ENCODE assay signal across 8 mouse cellular contexts in the genomic region with DNA sequence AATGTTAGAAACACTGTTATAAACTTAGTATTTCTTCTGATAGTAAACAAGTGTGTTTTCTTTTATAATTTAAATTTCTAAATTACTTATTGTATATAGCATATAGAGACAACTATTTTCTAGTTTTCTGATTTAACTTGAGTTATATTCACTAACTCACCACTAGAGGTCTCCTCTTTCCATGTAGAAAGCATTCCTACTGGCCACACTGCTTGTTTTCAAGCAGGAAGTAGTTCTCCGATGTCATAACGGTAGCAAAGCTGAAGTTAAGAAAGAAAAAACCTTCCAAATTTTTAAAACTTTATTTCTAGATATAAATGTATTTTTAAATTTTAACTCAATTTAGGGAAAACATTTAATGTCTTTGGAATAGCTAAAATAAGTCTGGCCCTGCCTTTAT. TPM values are rescaled to one million over a fixed set of nuclear protein-coding genes. Genes with fewer than 3 reads are reported as not detected.
A peak's percentile ranks its signal among the peaks of the same experiment; 100 is the strongest.
DNase-seq lines count a peak whose midpoint lies in the region; ATAC-seq and TF ChIP-seq lines count a peak whose summit lies in the region.

No protein-coding gene starts in this region.

- DNase-seq in hindbrain, embryonic 11.5 days (ENCODE audit: low spot score), result peak; percentile 17
- DNase-seq in hindbrain, embryonic 10.5 days (ENCODE audit: low spot score), result no peak
- DNase-seq in layer of hippocampus, adult 9-10 months (ENCODE audit: low spot score), result no peak
- no peak for DNase-seq in thymus, adult 18-20 months
- no peak for DNase-seq in cerebellum, postnatal 4 days (ENCODE audit: low spot score in 2 of 2)

- H3K27me3 ChIP-seq in hindbrain, embryonic 11.5 days (ENCODE audit: control insufficient read depth, insufficient read depth, low read length), result no peaks in the 10 kb centered on the region
- no peaks in the 10 kb centered on the region for H3K27me3 ChIP-seq in hindbrain, embryonic 10.5 days (ENCODE audit: insufficient read depth, poor library complexity, severe bottlenecking)
- no peaks in the 10 kb centered on the region for H3K27me3 ChIP-seq in E14TG2a.4 (ENCODE audit: insufficient read depth, low read length)
- H3K27me3 ChIP-seq in liver, embryonic 16.5 days (ENCODE audit: control insufficient read depth, insufficient read depth, low read depth, low read length), result no peaks in the 10 kb centered on the region

- WGBS in hindbrain, embryonic 11.5 days, result 18% methylated on average over 2 of the region's 2 CpGs
- 27% methylated on average over 2 of the region's 2 CpGs for WGBS in hindbrain, embryonic 10.5 days
- 2% methylated on average over 2 of the region's 2 CpGs for WGBS in liver, embryonic 16.5 days (ENCODE audit: insufficient replicate concordance)

- no peaks in the 10 kb centered on the region for H3K4me1 ChIP-seq in hindbrain, embryonic 11.5 days (replicated peaks; ENCODE audit: control insufficient read depth, insufficient read depth, low read length)
- no peaks in the 10 kb centered on the region for H3K4me1 ChIP-seq in hindbrain, embryonic 10.5 days (replicated peaks)
- H3K4me1 ChIP-seq in E14TG2a.4 (replicated peaks; ENCODE audit: low read depth, low read length), result peaks cover 31% of the 10 kb centered on the region
- H3K4me1 ChIP-seq in cortical plate, adult 2 months (ENCODE audit: control insufficient read depth, insufficient read depth, low read length), result no peaks in the 10 kb centered on the region
- H3K4me1 ChIP-seq in liver, embryonic 16.5 days (ENCODE audit: control insufficient read depth, low read depth, low read length), result peaks cover 4% of the 10 kb centered on the region

- H3K4me3 ChIP-seq in hindbrain, embryonic 11.5 days (ENCODE audit: low read depth, low read length), result no peak overlapping the region
- no peak overlapping the region for H3K4me3 ChIP-seq in hindbrain, embryonic 10.5 days
- H3K4me3 ChIP-seq in E14TG2a.4 (replicated peaks; ENCODE audit: low read length), result no peak overlapping the region
- H3K4me3 ChIP-seq in cortical plate, adult 2 months (ENCODE audit: insufficient read depth, low read length), result no peak overlapping the region
- no peak overlapping the region for H3K4me3 ChIP-seq in liver, embryonic 16.5 days (ENCODE audit: low read depth, low read length)

- no peaks in the 10 kb centered on the region for H3K9me3 ChIP-seq in hindbrain, embryonic 11.5 days (ENCODE audit: control insufficient read depth, low read length)
- H3K9me3 ChIP-seq in hindbrain, embryonic 10.5 days, result no peaks in the 10 kb centered on the region
- H3K9me3 ChIP-seq in E14TG2a.4 (ENCODE audit: low read length), result peaks cover 20% of the 10 kb centered on the region
- no peaks in the 10 kb centered on the region for H3K9me3 ChIP-seq in liver, embryonic 16.5 days (replicated peaks; ENCODE audit: control insufficient read depth, low read length)

- peak; percentile 70 for TF ChIP-seq CTCF in E14TG2a.4 (conservative IDR thresholded peaks at IDR 0.05; ENCODE audit: low read length)
- peak; percentile 27; the same call in 1 of the 2 replicates for TF ChIP-seq CTCF in cortical plate, adult 2 months (IDR thresholded peaks at IDR 0.05; ENCODE audit: extremely low read depth, insufficient read depth, low read length)

- H3K36me3 ChIP-seq in hindbrain, embryonic 11.5 days (ENCODE audit: control insufficient read depth, insufficient read depth, low read length), result no peaks in the 10 kb centered on the region
- no peaks in the 10 kb centered on the region for H3K36me3 ChIP-seq in hindbrain, embryonic 10.5 days
- peaks cover 11% of the 10 kb centered on the region for H3K36me3 ChIP-seq in E14TG2a.4 (ENCODE audit: insufficient read depth, low read length)
- H3K36me3 ChIP-seq in liver, embryonic 16.5 days (ENCODE audit: control insufficient read depth, insufficient read depth), result no peaks in the 10 kb centered on the region

- no peak for TF ChIP-seq POLR2A in cortical plate, adult 2 months (IDR thresholded peaks at IDR 0.05; ENCODE audit: extremely low read depth, insufficient read depth, low read length)

- no peak overlapping the region for H3K27ac ChIP-seq in hindbrain, embryonic 11.5 days (ENCODE audit: low read depth, low read length)
- H3K27ac ChIP-seq in hindbrain, embryonic 10.5 days, result no peak overlapping the region
- no peak overlapping the region for H3K27ac ChIP-seq in cortical plate, adult 2 months (ENCODE audit: insufficient read depth, low read length)
- peak overlapping the region; percentile 82 for H3K27ac ChIP-seq in liver, embryonic 16.5 days (ENCODE audit: low read length)

- H3K4me2 ChIP-seq in hindbrain, embryonic 11.5 days (replicated peaks; ENCODE audit: low read depth, low read length), result no peak overlapping the region
- H3K4me2 ChIP-seq in liver, embryonic 16.5 days (ENCODE audit: low read depth, low read length), result 0 out of 2 replicates have a peak overlapping the region, but pooled peaks have one; percentile 18

- no peak overlapping the region for H3K9ac ChIP-seq in hindbrain, embryonic 11.5 days (ENCODE audit: low read depth, low read length)
- H3K9ac ChIP-seq in liver, embryonic 16.5 days (ENCODE audit: low read depth, low read length), result no peak overlapping the region; the same call in 1 of the 2 replicates

- no peak for ATAC-seq in hindbrain, embryonic 11.5 days (ENCODE audit: low FRiP score)
- peak; percentile 78 for ATAC-seq in liver, embryonic 16.5 days (ENCODE audit: low read depth)

RNA-seq across cellular contexts. Expression of a gene that starts 8.8 kb away (rescaled TPM):
- 22.2 and 23.6 TPM in 2 replicates for polyA plus RNA-seq in hindbrain, embryonic 11.5 days (2014; fragmentation: Nextera tagmentation; extraction: Ambion mirVana)
- polyA plus RNA-seq in hindbrain, embryonic 10.5 days (2016; fragmentation: Nextera tagmentation; extraction: Ambion mirVana), result 20.3 and 21.2 TPM in 2 replicates
- polyA plus RNA-seq in cortical plate, adult 2 months (2012; rRNA removed), result 30.2 and 34.9 TPM in 2 replicates
- polyA plus RNA-seq in liver, embryonic 16.5 days (2015; fragmentation: Nextera tagmentation; extraction: Ambion mirVana), result 16.7 and 18.4 TPM in 2 replicates

RNA-seq across cellular contexts. Expression of a gene that starts 8.8 kb away (rescaled TPM):
- 12.7 and 13.9 TPM in 2 replicates for polyA plus RNA-seq in hindbrain, embryonic 11.5 days (2014; fragmentation: Nextera tagmentation; extraction: Ambion mirVana)
- 12.8 and 17.2 TPM in 2 replicates for polyA plus RNA-seq in hindbrain, embryonic 10.5 days (2016; fragmentation: Nextera tagmentation; extraction: Ambion mirVana)
- polyA plus RNA-seq in cortical plate, adult 2 months (2012; rRNA removed), result 11.8 and 12.3 TPM in 2 replicates
- 11.6 and 12.2 TPM in 2 replicates for polyA plus RNA-seq in liver, embryonic 16.5 days (2015; fragmentation: Nextera tagmentation; extraction: Ambion mirVana)

RNA-seq across cellular contexts. Expression of a gene that starts 51.9 kb away (rescaled TPM):
- polyA plus RNA-seq in hindbrain, embryonic 11.5 days (2014; fragmentation: Nextera tagmentation; extraction: Ambion mirVana), result 11.4 and 17.9 TPM in 2 replicates
- polyA plus RNA-seq in hindbrain, embryonic 10.5 days (2016; fragmentation: Nextera tagmentation; extraction: Ambion mirVana), result 8.5 and 10.1 TPM in 2 replicates
- polyA plus RNA-seq in cortical plate, adult 2 months (2012; rRNA removed), result 32.1 and 35.0 TPM in 2 replicates
- polyA plus RNA-seq in liver, embryonic 16.5 days (2015; fragmentation: Nextera tagmentation; extraction: Ambion mirVana), result 3.3 and 3.7 TPM in 2 replicates

RNA-seq across cellular contexts. Expression of a gene that starts 57.5 kb away (rescaled TPM):
- polyA plus RNA-seq in hindbrain, embryonic 11.5 days (2014; fragmentation: Nextera tagmentation; extraction: Ambion mirVana), result 0.77 and 1.5 TPM in 2 replicates
- 0.62 and 0.71 TPM in 2 replicates for polyA plus RNA-seq in hindbrain, embryonic 10.5 days (2016; fragmentation: Nextera tagmentation; extraction: Ambion mirVana)
- 13.3 and 19.4 TPM in 2 replicates for polyA plus RNA-seq in cortical plate, adult 2 months (2012; rRNA removed)
- 1.7 TPM in 2 replicates for polyA plus RNA-seq in liver, embryonic 16.5 days (2015; fragmentation: Nextera tagmentation; extraction: Ambion mirVana)
